Mouse (Mus musculus): Measurements from ENCODE around the gene Fam81b. TPM values are rescaled to one million over a fixed set of nuclear protein-coding genes. Genes with fewer than 3 reads are reported as not detected.

Gene Fam81b
- polyA plus RNA-seq, 1 experiment, result not detected

- peaks cover 30% of the 10 kb centered on the region for H3K36me3 ChIP-seq (ENCODE audit: control insufficient read depth, insufficient read depth, low read length)
Observed at GRCm38 (mm10) chr13:76160587-76160986, 144.3 kb downstream of the Fam81b start.

GRCm38 (mm10) chr13:76157508-76157907 is 147.4 kb downstream of the Fam81b start:
- WGBS, result 100% methylated on average over 1 of the region's 1 CpGs
- Histone ChIP-seq H3K36me3 (ENCODE audit: control insufficient read depth, insufficient read depth, low read length) (peaks cover 33% of the 10 kb centered on the region), H3K27me3 (ENCODE audit: control insufficient read depth, insufficient read depth, low read length) (no peaks in the 10 kb centered on the region), H3K27ac (ENCODE audit: insufficient read depth, low read depth, low read length) (no peak overlapping the region), H3K4me1 (ENCODE audit: control insufficient read depth, insufficient read depth, insufficient read length, low read length) (no peaks in the 10 kb centered on the region), H3K4me3 (ENCODE audit: low read depth, low read length) (no peak overlapping the region)
- TF ChIP-seq POLR2A (IDR thresholded peaks at IDR 0.05; ENCODE audit: low read depth, low read length) (no peak), CTCF (IDR thresholded peaks at IDR 0.05; ENCODE audit: extremely low read depth, insufficient read length, insufficient replicate concordance, low read depth, low read length) (no peak)

More at GRCm38 (mm10) chr13:76160587-76160986, 144.3 kb downstream of the Fam81b start:
- TF ChIP-seq POLR2A (IDR thresholded peaks at IDR 0.05; ENCODE audit: low read depth, low read length) (no peak), CTCF (IDR thresholded peaks at IDR 0.05; ENCODE audit: extremely low read depth, insufficient read length, insufficient replicate concordance, low read depth, low read length) (no peak)
- Histone ChIP-seq H3K27me3 (ENCODE audit: control insufficient read depth, insufficient read depth, low read length) (no peaks in the 10 kb centered on the region), H3K27ac (ENCODE audit: insufficient read depth, low read depth, low read length) (no peak overlapping the region), H3K4me3 (ENCODE audit: low read depth, low read length) (no peak overlapping the region), H3K4me1 (ENCODE audit: control insufficient read depth, insufficient read depth, insufficient read length, low read length) (no peaks in the 10 kb centered on the region)
- 85% methylated on average over 2 of the region's 2 CpGs for WGBS

GRCm38 (mm10) chr13:76157099-76157498 is 147.8 kb downstream of the Fam81b start:
- no peaks in the 10 kb centered on the region for H3K4me1 ChIP-seq (ENCODE audit: control insufficient read depth, insufficient read depth, insufficient read length, low read length)
- H3K27me3 ChIP-seq (ENCODE audit: control insufficient read depth, insufficient read depth, low read length), result no peaks in the 10 kb centered on the region
- no peak overlapping the region for H3K4me3 ChIP-seq (ENCODE audit: low read depth, low read length)
- WGBS, result 82% methylated on average over 3 of the region's 3 CpGs
- TF ChIP-seq CTCF (IDR thresholded peaks at IDR 0.05; ENCODE audit: extremely low read depth, insufficient read length, insufficient replicate concordance, low read depth, low read length) (no peak), POLR2A (IDR thresholded peaks at IDR 0.05; ENCODE audit: low read depth, low read length) (no peak)
- peaks cover 32% of the 10 kb centered on the region for H3K36me3 ChIP-seq (ENCODE audit: control insufficient read depth, insufficient read depth, low read length)
- no peak overlapping the region for H3K27ac ChIP-seq (ENCODE audit: insufficient read depth, low read depth, low read length)

Other genes starting within 250 kb of the Fam81b start
- gene Gpr150, start 248.1 kb downstream of the Fam81b start, polyA plus RNA-seq (2012; rRNA removed), result 0.05 TPM in 1 of 2 replicates, not detected in the other
- 0.93 and 1.2 TPM in 2 replicates for gene Arsk, start 206.4 kb downstream of the Fam81b start, polyA plus RNA-seq (2012; rRNA removed)
- 2.8 and 4.5 TPM in 2 replicates for gene Ttc37, start 206.3 kb downstream of the Fam81b start, polyA plus RNA-seq (2012; rRNA removed)
- 0.04 and 0.14 TPM in 2 replicates for gene Mctp1, start 79.5 kb upstream of the Fam81b start, polyA plus RNA-seq (2012; rRNA removed)

Data from small intestine, adult 2 months (tissue).